Mouse (Mus musculus) stomach, postnatal 0 days (tissue): ENCODE data around the gene Plekha7. TPM values are rescaled to one million over a fixed set of nuclear protein-coding genes. Genes with fewer than 3 reads are reported as not detected.
A peak's percentile ranks its signal among the peaks of the same experiment; 100 is the strongest.

Source experiments
- ATAC-seq: fragments of 200-750 bp; cut with Nextera tagmentation; 2 replicates; pipeline ENCODE4 v1.8.0; 2017; ENCODE audit not compliant: low FRiP score, low TSS enrichment
- DNase-seq: peaks from one replicate; pipeline ENCODE4 v3.0.0-alpha.2; 2016; ENCODE audit warnings: low spot score
- H3K27ac ChIP-seq: fragments of 300-500 bp; sonication (generic); replicated peaks from 2 replicates; pipeline ENCODE4 v1.5.1; 2014; ENCODE audit warnings: mild to moderate bottlenecking, control low read depth
- H3K27me3 ChIP-seq: fragments of 300-500 bp; sonication (generic); 2 replicates; pipeline ENCODE4 v1.6.1; 2014; ENCODE audit warnings: low read length; ENCODE audit not compliant: control insufficient read depth, insufficient read depth
- H3K36me3 ChIP-seq: fragments of 300-500 bp; sonication (generic); 2 replicates; pipeline ENCODE4 v1.6.1; 2014; ENCODE audit warnings: low read length, mixed read lengths; ENCODE audit not compliant: control insufficient read depth, insufficient read depth
- H3K4me1 ChIP-seq: fragments of 300-500 bp; sonication (generic); replicated peaks from 2 replicates; pipeline ENCODE4 v1.6.1; 2014; ENCODE audit warnings: antibody characterized with exemption; ENCODE audit not compliant: control insufficient read depth, insufficient read depth
- H3K4me2 ChIP-seq: fragments of 300-500 bp; sonication (generic); replicated peaks from 2 replicates; pipeline ENCODE4 v1.6.1; 2014; ENCODE audit warnings: low read depth, mild to moderate bottlenecking, control low read depth, moderate library complexity
- H3K4me3 ChIP-seq: fragments of 300-500 bp; sonication (generic); 2 replicates; pipeline ENCODE4 v1.5.1; 2014; ENCODE audit warnings: low read depth, low read length, control low read depth
- H3K9ac ChIP-seq: fragments of 300-500 bp; sonication (generic); 2 replicates; pipeline ENCODE4 v1.6.1; 2014; ENCODE audit warnings: mild to moderate bottlenecking, low read length, control low read depth, mixed read lengths
- H3K9me3 ChIP-seq: fragments of 300-500 bp; sonication (generic); 2 replicates; pipeline ENCODE4 v1.6.1; 2016; ENCODE audit warnings: low read length; ENCODE audit not compliant: control insufficient read depth
- CTCF ChIP-seq: IDR thresholded peaks from 2 replicates; pipeline ENCODE4 v1.5.1; 2016; ENCODE audit warnings: antibody characterized with exemption, low read depth, mild to moderate bottlenecking, moderate library complexity
- EP300 ChIP-seq: optimal IDR thresholded peaks from 2 replicates; pipeline ENCODE3; 2016; ENCODE audit warnings: antibody characterized with exemption
- WGBS: fragments of 180-500 bp; shearing (Covaris S2); extraction: QIAGEN DNeasy Blood & Tissue Kit; methylation state at CpG from one replicate; pipeline ENCODE4 v1.1.7; 2014; 5-methylcytosine and 5-hydroxymethylcytosine counted together
- polyA plus RNA-seq: library from polyadenylated mRNA; unstranded; fragments of >200 nt; fragmentation: Nextera tagmentation; extraction: Ambion mirVana; gene quantifications from 2 replicates; pipeline ENCODE4 v1.2.1, GENCODE M21; 2015

The Plekha7 gene
- polyA plus RNA-seq, 1 experiment from 2014 or later, result 10.1 TPM

- Histone ChIP-seq H3K36me3 (no peaks in the 10 kb centered on the region), H3K4me1 (peaks cover 5% of the 10 kb centered on the region; the same call in 1 of the 2 replicates), H3K4me3 (no peak overlapping the region), H3K27me3 (no peaks in the 10 kb centered on the region), H3K27ac (peak overlapping the region; percentile 74), H3K4me2 (no peak overlapping the region), H3K9ac (no peak overlapping the region), H3K9me3 (no peaks in the 10 kb centered on the region)
- peak; percentile 74 for DNase-seq
- ATAC-seq, result peak; percentile 87
- TF ChIP-seq EP300 (peak; percentile 52), CTCF (no peak)
- WGBS, result 17% methylated on average over 11 of the region's 11 CpGs
Measured at GRCm38 (mm10) chr7:116286611-116287355, 21.4 kb downstream of the Plekha7 start.

GRCm38 (mm10) chr7:116286173-116286572 is 22.0 kb downstream of the Plekha7 start:
- peak overlapping the region; percentile 74 for H3K27ac ChIP-seq
- no peaks in the 10 kb centered on the region for H3K36me3 ChIP-seq
- peak; percentile 59 for ATAC-seq
- no peak overlapping the region for H3K4me2 ChIP-seq
- DNase-seq, result peak; percentile 82
- H3K9ac ChIP-seq, result 0 out of 2 replicates have a peak overlapping the region, but pooled peaks have one; percentile 9
- no peak overlapping the region for H3K4me3 ChIP-seq
- TF ChIP-seq EP300 (no peak), CTCF (peak; percentile 22; the same call in 1 of the 2 replicates)
- H3K27me3 ChIP-seq, result no peaks in the 10 kb centered on the region
- H3K4me1 ChIP-seq, result peaks cover 5% of the 10 kb centered on the region; the same call in 1 of the 2 replicates
- 51% methylated on average over 12 of the region's 12 CpGs for WGBS
- H3K9me3 ChIP-seq, result no peaks in the 10 kb centered on the region

GRCm38 (mm10) chr7:116285216-116285615 is 23.0 kb downstream of the Plekha7 start:
- H3K4me3 ChIP-seq, result no peak overlapping the region
- no peaks in the 10 kb centered on the region for H3K9me3 ChIP-seq
- no peak overlapping the region for H3K4me2 ChIP-seq
- TF ChIP-seq EP300 (no peak), CTCF (no peak)
- 0 out of 2 replicates have a peak overlapping the region, but pooled peaks have one; percentile 4 for H3K27ac ChIP-seq
- H3K4me1 ChIP-seq, result peaks cover 5% of the 10 kb centered on the region; the same call in 1 of the 2 replicates
- no peak for DNase-seq
- WGBS, result 40% methylated on average over 1 of the region's 1 CpGs
- H3K36me3 ChIP-seq, result no peaks in the 10 kb centered on the region
- no peaks in the 10 kb centered on the region for H3K27me3 ChIP-seq
- H3K9ac ChIP-seq, result no peak overlapping the region
- no peak for ATAC-seq

- DNase-seq, result no peak
- ATAC-seq, result no peak
- H3K9me3 ChIP-seq, result no peaks in the 10 kb centered on the region
- no peak overlapping the region for H3K4me2 ChIP-seq
- 36% methylated on average over 11 of the region's 11 CpGs for whole genome bisulfite sequencing
- H3K4me1 ChIP-seq, result peaks cover 4% of the 10 kb centered on the region; the same call in 1 of the 2 replicates
- no peak for TF ChIP-seq EP300
- H3K4me3 ChIP-seq, result no peak overlapping the region
- no peaks in the 10 kb centered on the region for H3K27me3 ChIP-seq
- H3K9ac ChIP-seq, result no peak overlapping the region
- H3K36me3 ChIP-seq, result no peaks in the 10 kb centered on the region
- H3K27ac ChIP-seq, result no peak overlapping the region
Measured at GRCm38 (mm10) chr7:116282755-116283154, 25.4 kb downstream of the Plekha7 start.

- Histone ChIP-seq H3K4me1 (0 out of 2 replicates have a peak, but pooled peaks cover 3% of the 10 kb centered on the region), H3K27ac (no peak overlapping the region), H3K9ac (no peak overlapping the region), H3K36me3 (no peaks in the 10 kb centered on the region), H3K9me3 (no peaks in the 10 kb centered on the region), H3K27me3 (no peaks in the 10 kb centered on the region), H3K4me3 (no peak overlapping the region), H3K4me2 (no peak overlapping the region)
- DNase-seq (no peak), ATAC-seq (no peak)
- WGBS, result 70% methylated on average over 5 of the region's 5 CpGs
- no peak for TF ChIP-seq EP300
- no peak for TF ChIP-seq CTCF
Measured at GRCm38 (mm10) chr7:116280126-116280525, 28.1 kb downstream of the Plekha7 start.

GRCm38 (mm10) chr7:116278280-116278679 is 29.9 kb downstream of the Plekha7 start:
- Histone ChIP-seq H3K4me1 (0 out of 2 replicates have a peak, but pooled peaks cover 3% of the 10 kb centered on the region), H3K27me3 (no peaks in the 10 kb centered on the region), H3K4me2 (no peak overlapping the region), H3K36me3 (no peaks in the 10 kb centered on the region), H3K9me3 (no peaks in the 10 kb centered on the region), H3K27ac (peak overlapping the region; percentile 45; the same call in 1 of the 2 replicates), H3K4me3 (no peak overlapping the region), H3K9ac (no peak overlapping the region)
- 0 out of 2 replicates have a peak, but pooled peaks have one; percentile 31 for ATAC-seq
- 46% methylated on average over 9 of the region's 9 CpGs for WGBS
- DNase-seq, result no peak
- TF ChIP-seq EP300 (no peak), CTCF (no peak)
